Mouse (Mus musculus): ENCODE results near the gene Sycp2. TPM values are rescaled to one million over a fixed set of nuclear protein-coding genes. Genes with fewer than 3 reads are reported as not detected.
A peak's percentile ranks its signal among the peaks of the same experiment; 100 is the strongest.

Sycp2 gene
- polyA plus RNA-seq, 1 experiment from 2014 or later: 0.02 TPM

DNA sequence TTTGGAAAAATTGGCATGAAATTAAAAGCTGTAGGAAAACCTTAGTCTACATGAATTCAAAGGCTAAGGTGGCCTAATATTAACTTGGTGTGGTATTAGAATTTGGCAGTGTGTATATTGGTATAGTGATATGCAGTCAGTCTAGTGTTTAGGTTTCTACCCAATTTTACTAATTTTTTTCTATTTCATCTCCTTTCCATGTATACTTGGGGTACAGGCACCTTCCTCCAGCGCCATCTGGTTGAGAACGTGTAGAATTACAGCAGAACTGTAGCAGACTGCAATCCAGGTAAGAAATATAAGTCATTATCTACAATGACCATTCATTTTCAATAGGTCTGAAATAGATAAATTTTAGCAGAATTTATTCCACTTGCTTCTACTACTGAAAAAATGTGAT, 68.4 kb downstream of the Sycp2 start:
- no peaks in the 10 kb centered on the region for H3K27me3 ChIP-seq (ENCODE audit: control insufficient read depth, insufficient read depth, low read length)
- ATAC-seq (ENCODE audit: low FRiP score, low TSS enrichment) (no peak), DNase-seq (ENCODE audit: low spot score) (peak; percentile 11)
- no peaks in the 10 kb centered on the region for H3K36me3 ChIP-seq (ENCODE audit: control insufficient read depth, insufficient read depth, low read length)
- no peak overlapping the region for H3K4me2 ChIP-seq (replicated peaks; ENCODE audit: low read depth)
- 1% methylated on average over 2 of the region's 2 CpGs for WGBS
- H3K4me3 ChIP-seq (ENCODE audit: low read depth, low read length): no peak overlapping the region
- H3K9ac ChIP-seq (ENCODE audit: low read length): no peak overlapping the region
- no peak overlapping the region for H3K27ac ChIP-seq (replicated peaks)
- TF ChIP-seq EP300 (optimal IDR thresholded peaks at IDR 0.05) (no peak), CTCF (IDR thresholded peaks at IDR 0.05; ENCODE audit: low read depth) (peak; percentile 64)
- no peaks in the 10 kb centered on the region for H3K4me1 ChIP-seq (replicated peaks; ENCODE audit: control insufficient read depth, insufficient read depth)
- no peaks in the 10 kb centered on the region for H3K9me3 ChIP-seq (ENCODE audit: control insufficient read depth, low read length)

DNA sequence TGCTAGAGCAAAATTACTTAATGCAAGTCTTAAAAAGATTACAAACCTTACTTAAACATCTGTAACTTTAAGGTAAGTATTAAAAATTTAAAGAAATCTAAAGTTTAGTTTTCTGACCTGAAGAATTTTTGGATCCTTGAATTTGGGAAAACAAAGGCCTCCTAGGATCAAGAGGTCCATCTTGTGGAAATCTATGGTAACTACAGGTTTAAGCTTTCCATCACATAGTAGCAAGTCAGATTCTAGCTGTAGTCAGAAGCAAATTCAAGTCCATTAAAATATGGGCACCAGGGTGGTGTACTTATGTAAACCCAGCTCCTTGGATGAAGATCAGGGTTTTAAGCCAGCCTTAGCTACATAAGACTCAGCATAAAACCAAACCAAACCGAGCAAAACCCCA, 69.6 kb downstream of the Sycp2 start:
- Histone ChIP-seq H3K4me1 (replicated peaks; ENCODE audit: control insufficient read depth, insufficient read depth) (no peaks in the 10 kb centered on the region), H3K9me3 (ENCODE audit: control insufficient read depth, low read length) (no peaks in the 10 kb centered on the region), H3K36me3 (ENCODE audit: control insufficient read depth, insufficient read depth, low read length) (no peaks in the 10 kb centered on the region), H3K27ac (replicated peaks) (no peak overlapping the region), H3K9ac (ENCODE audit: low read length) (no peak overlapping the region), H3K27me3 (ENCODE audit: control insufficient read depth, insufficient read depth, low read length) (no peaks in the 10 kb centered on the region), H3K4me2 (replicated peaks; ENCODE audit: low read depth) (no peak overlapping the region), H3K4me3 (ENCODE audit: low read depth, low read length) (no peak overlapping the region)
- TF ChIP-seq EP300 (optimal IDR thresholded peaks at IDR 0.05) (no peak), CTCF (IDR thresholded peaks at IDR 0.05; ENCODE audit: low read depth) (peak; percentile 69)
- DNase-seq (ENCODE audit: low spot score) (no peak), ATAC-seq (ENCODE audit: low FRiP score, low TSS enrichment) (no peak)
- 40% methylated on average over 1 of the region's 1 CpGs for WGBS

DNA sequence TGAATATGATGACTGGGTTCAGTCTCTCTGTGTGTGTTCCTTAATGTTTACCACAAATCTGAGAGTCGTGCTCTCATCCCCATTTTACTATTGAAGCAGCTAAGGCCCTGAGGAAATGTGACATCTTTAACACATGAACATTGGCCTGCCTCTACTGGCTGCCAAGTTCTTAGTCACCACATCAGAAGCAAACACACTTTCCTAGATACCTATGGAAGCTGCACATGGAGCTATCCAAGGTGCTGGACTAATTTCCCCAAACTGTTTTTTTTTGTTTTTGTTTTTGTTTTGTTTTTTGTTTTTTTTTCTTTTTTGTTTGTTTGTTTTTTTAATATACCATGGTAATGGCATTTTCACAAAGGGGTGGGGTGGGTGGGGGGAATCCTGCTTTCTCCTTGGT, 77.5 kb downstream of the Sycp2 start:
- Histone ChIP-seq H3K9me3 (ENCODE audit: control insufficient read depth, low read length) (no peaks in the 10 kb centered on the region), H3K4me1 (replicated peaks; ENCODE audit: control insufficient read depth, insufficient read depth) (no peaks in the 10 kb centered on the region), H3K4me3 (ENCODE audit: low read depth, low read length) (no peak overlapping the region), H3K9ac (ENCODE audit: low read length) (no peak overlapping the region), H3K27ac (replicated peaks) (no peak overlapping the region), H3K4me2 (replicated peaks; ENCODE audit: low read depth) (no peak overlapping the region), H3K36me3 (ENCODE audit: control insufficient read depth, insufficient read depth, low read length) (no peaks in the 10 kb centered on the region), H3K27me3 (ENCODE audit: control insufficient read depth, insufficient read depth, low read length) (no peaks in the 10 kb centered on the region)
- no peak for ATAC-seq (ENCODE audit: low FRiP score, low TSS enrichment)
- no peak for DNase-seq (ENCODE audit: low spot score)
- WGBS: 50% methylated on average over 1 of the region's 1 CpGs
- TF ChIP-seq CTCF (IDR thresholded peaks at IDR 0.05; ENCODE audit: low read depth) (no peak), EP300 (optimal IDR thresholded peaks at IDR 0.05) (no peak)

DNA sequence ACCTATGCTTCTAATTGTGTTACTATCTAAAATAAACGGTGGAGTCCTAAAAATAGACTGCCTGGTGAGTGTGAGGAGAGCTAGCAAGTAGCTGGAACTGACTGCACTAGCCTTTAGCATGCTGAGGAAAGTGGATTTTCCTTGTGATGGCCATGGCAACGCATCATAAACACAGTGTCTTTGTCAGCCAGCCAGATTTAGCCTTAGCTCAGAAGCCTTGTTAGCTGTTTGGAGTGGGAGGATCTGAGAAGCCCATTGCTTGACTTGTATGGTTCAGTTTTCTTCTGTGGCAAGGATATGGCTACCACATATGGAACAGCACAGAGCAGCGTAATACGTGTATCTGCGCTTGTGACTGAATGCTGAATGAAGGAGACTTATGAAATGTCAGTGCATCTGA, 77.9 kb downstream of the Sycp2 start:
- no peak overlapping the region for H3K9ac ChIP-seq (ENCODE audit: low read length)
- H3K36me3 ChIP-seq (ENCODE audit: control insufficient read depth, insufficient read depth, low read length): no peaks in the 10 kb centered on the region
- H3K27ac ChIP-seq (replicated peaks): no peak overlapping the region
- ATAC-seq (ENCODE audit: low FRiP score, low TSS enrichment) (no peak), DNase-seq (ENCODE audit: low spot score) (no peak)
- 66% methylated on average over 5 of the region's 5 CpGs for WGBS
- no peaks in the 10 kb centered on the region for H3K4me1 ChIP-seq (replicated peaks; ENCODE audit: control insufficient read depth, insufficient read depth)
- TF ChIP-seq CTCF (IDR thresholded peaks at IDR 0.05; ENCODE audit: low read depth) (no peak), EP300 (optimal IDR thresholded peaks at IDR 0.05) (no peak)
- H3K4me3 ChIP-seq (ENCODE audit: low read depth, low read length): no peak overlapping the region
- no peak overlapping the region for H3K4me2 ChIP-seq (replicated peaks; ENCODE audit: low read depth)
- H3K9me3 ChIP-seq (ENCODE audit: control insufficient read depth, low read length): no peaks in the 10 kb centered on the region
- H3K27me3 ChIP-seq (ENCODE audit: control insufficient read depth, insufficient read depth, low read length): no peaks in the 10 kb centered on the region

DNA sequence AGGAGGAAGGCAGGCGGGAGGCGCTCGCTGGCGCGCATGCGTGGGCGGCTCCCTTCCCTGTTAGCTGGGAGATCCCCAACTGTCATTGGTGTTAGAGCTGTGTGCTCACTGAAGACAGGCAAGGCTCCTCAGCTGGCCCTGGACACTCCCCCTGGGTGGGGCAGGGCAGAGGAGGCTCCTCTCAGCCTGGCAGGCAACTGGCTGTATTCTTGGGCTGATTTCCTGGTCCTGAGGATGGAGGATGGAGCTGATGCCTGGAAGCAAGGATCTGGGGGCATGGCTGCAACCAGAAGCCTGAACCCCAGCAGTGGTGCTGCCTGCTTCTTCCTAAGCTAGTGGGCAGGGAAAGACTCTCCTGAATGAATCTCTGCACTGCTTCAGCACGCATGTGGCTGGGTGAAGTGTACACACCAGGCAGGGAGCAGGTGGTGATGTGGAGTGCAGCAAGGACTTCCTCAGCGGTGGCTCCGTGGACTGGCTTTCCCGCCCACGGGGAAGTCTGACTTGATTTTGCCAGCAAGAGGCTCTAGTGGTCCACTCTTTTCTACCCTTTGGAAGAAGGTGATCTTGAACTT, 79.9 kb downstream of the Sycp2 start:
- no peaks in the 10 kb centered on the region for H3K4me1 ChIP-seq (replicated peaks; ENCODE audit: control insufficient read depth, insufficient read depth)
- peak; percentile 34 for DNase-seq (ENCODE audit: low spot score)
- no peaks in the 10 kb centered on the region for H3K9me3 ChIP-seq (ENCODE audit: control insufficient read depth, low read length)
- H3K27me3 ChIP-seq (ENCODE audit: control insufficient read depth, insufficient read depth, low read length): no peaks in the 10 kb centered on the region
- no peak for TF ChIP-seq CTCF (IDR thresholded peaks at IDR 0.05; ENCODE audit: low read depth)
- TF ChIP-seq EP300 (optimal IDR thresholded peaks at IDR 0.05): no peak
- ATAC-seq (ENCODE audit: low FRiP score, low TSS enrichment): peak; percentile 73; the same call in 1 of the 2 replicates
- H3K4me3 ChIP-seq (ENCODE audit: low read depth, low read length): no peak overlapping the region
- H3K4me2 ChIP-seq (replicated peaks; ENCODE audit: low read depth): no peak overlapping the region; the same call in 1 of the 2 replicates
- no peaks in the 10 kb centered on the region for H3K36me3 ChIP-seq (ENCODE audit: control insufficient read depth, insufficient read depth, low read length)
- 14% methylated on average over 12 of the region's 12 CpGs for WGBS
- no peak overlapping the region for H3K27ac ChIP-seq (replicated peaks)
- H3K9ac ChIP-seq (ENCODE audit: low read length): no peak overlapping the region

DNA sequence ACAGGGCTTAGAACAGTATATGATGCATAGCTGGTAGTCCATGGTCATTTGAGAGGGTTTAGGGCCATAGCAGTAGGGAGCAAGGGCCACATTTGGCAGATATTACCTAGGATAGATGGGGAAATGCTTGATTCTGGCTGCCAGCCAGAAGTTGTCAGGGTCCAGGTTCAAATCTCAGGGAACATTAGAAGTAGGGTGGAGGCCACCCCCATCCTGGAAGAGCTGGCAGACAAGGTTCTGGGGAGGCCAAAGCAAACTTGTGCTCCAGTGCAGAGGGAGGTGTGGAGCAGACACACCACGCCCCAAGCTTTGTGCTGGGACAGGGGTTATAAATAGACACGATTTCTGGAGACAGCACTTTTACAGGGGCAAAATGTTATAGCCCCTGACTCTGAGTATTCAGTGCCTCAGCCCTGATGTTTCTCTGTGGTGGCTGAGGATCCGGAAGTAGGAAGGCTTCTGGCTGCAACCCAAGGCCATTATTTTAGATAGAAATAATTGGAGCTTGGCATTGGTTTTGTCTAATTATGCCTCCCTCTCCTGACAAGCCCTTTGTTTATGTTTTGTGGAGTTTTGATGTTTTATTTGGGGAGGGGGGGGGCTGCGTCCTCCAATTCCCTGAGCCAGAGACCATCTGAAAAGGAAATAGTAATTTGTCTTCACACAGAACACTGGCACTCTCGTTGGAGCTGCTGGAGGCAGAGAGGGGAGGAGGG, 80.6 kb downstream of the Sycp2 start:
- ATAC-seq (ENCODE audit: low FRiP score, low TSS enrichment) (no peak), DNase-seq (ENCODE audit: low spot score) (no peak)
- Histone ChIP-seq H3K27me3 (ENCODE audit: control insufficient read depth, insufficient read depth, low read length) (no peaks in the 10 kb centered on the region), H3K4me3 (ENCODE audit: low read depth, low read length) (no peak overlapping the region), H3K4me2 (replicated peaks; ENCODE audit: low read depth) (no peak overlapping the region; the same call in 1 of the 2 replicates), H3K27ac (replicated peaks) (no peak overlapping the region), H3K4me1 (replicated peaks; ENCODE audit: control insufficient read depth, insufficient read depth) (no peaks in the 10 kb centered on the region), H3K9ac (ENCODE audit: low read length) (no peak overlapping the region), H3K9me3 (ENCODE audit: control insufficient read depth, low read length) (no peaks in the 10 kb centered on the region), H3K36me3 (ENCODE audit: control insufficient read depth, insufficient read depth, low read length) (no peaks in the 10 kb centered on the region)
- TF ChIP-seq EP300 (optimal IDR thresholded peaks at IDR 0.05) (no peak), CTCF (IDR thresholded peaks at IDR 0.05; ENCODE audit: low read depth) (no peak)
- WGBS: 13% methylated on average over 5 of the region's 5 CpGs

Measured in stomach, postnatal 0 days (tissue).